Mouse (Mus musculus): ENCODE measurements at regions not wholly inside any gene's neighbourhood (a gene's known extent, or its start where the extent isn't known, plus 50 kb on each side); places are given as distances from the start of the nearest gene placed in this dataset.

DNA sequence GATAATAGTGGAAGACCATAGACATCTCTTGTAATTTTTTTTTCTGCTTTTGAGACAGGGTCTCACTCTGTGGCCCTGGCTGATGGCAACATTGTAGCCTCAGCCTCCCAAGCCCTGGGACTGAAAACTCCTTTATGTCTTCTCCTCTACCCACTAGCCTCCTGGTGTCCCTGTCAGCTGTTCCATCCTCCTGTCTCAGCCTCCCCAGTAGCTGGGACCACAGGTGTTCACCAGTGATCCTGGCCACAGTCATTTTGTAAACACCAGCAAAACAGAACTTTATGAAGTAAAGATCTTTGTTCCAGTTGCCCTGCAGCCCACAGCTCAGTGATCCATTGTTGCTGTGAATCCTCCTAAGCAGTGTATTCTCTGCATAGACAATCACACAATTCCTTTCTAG lies 129.9 kb upstream of the Eya4 start:
- Histone ChIP-seq H3K4me3 (ENCODE audit: low read depth, low read length) (no peak overlapping the region), H3K27ac (ENCODE audit: low read depth) (no peak overlapping the region), H3K4me2 (ENCODE audit: low read depth, low read length) (no peak overlapping the region), H3K4me1 (ENCODE audit: control insufficient read depth, insufficient read depth) (no peaks in the 10 kb centered on the region), H3K9me3 (replicated peaks; ENCODE audit: control insufficient read depth, low read length) (no peaks in the 10 kb centered on the region), H3K36me3 (replicated peaks; ENCODE audit: control insufficient read depth, insufficient read depth, low read length) (no peaks in the 10 kb centered on the region), H3K27me3 (ENCODE audit: control insufficient read depth, insufficient read depth, low read length) (no peaks in the 10 kb centered on the region), H3K9ac (replicated peaks; ENCODE audit: low read depth, low read length) (no peak overlapping the region)
- TF ChIP-seq CTCF (IDR thresholded peaks at IDR 0.05; ENCODE audit: low read depth) (no peak), EP300 (IDR thresholded peaks at IDR 0.05; ENCODE audit: low read depth) (no peak)
- no peak for ATAC-seq (ENCODE audit: insufficient read depth, low read depth)
- no peak for DNase-seq (ENCODE audit: low spot score)

DNA sequence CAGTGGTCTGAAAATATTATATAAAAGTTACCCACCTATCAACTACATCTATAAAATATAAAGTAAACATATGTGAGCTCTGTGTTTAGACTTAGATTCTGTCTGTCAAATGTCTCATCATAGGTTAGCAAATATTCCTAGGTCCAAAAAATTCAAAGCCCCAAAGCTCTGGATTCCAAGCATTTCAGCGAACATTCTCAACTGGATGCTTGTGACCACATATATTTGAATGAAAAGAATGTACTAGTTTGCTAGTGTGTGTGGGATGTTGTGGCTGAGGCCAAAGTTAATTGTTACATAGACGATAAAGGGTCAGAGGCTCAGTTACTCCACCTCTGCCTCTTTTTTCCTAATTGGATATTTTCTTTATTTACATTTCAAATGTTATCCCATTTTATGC lies 128.3 kb upstream of the Eya4 start:
- Histone ChIP-seq H3K27me3 (ENCODE audit: control insufficient read depth, insufficient read depth, low read length) (no peaks in the 10 kb centered on the region), H3K9ac (replicated peaks; ENCODE audit: low read depth, low read length) (no peak overlapping the region), H3K27ac (ENCODE audit: low read depth) (no peak overlapping the region), H3K4me2 (ENCODE audit: low read depth, low read length) (no peak overlapping the region), H3K36me3 (replicated peaks; ENCODE audit: control insufficient read depth, insufficient read depth, low read length) (no peaks in the 10 kb centered on the region), H3K4me3 (ENCODE audit: low read depth, low read length) (no peak overlapping the region), H3K4me1 (ENCODE audit: control insufficient read depth, insufficient read depth) (no peaks in the 10 kb centered on the region), H3K9me3 (replicated peaks; ENCODE audit: control insufficient read depth, low read length) (no peaks in the 10 kb centered on the region)
- TF ChIP-seq CTCF (IDR thresholded peaks at IDR 0.05; ENCODE audit: low read depth) (no peak), EP300 (IDR thresholded peaks at IDR 0.05; ENCODE audit: low read depth) (no peak)
- ATAC-seq (ENCODE audit: insufficient read depth, low read depth) (no peak), DNase-seq (ENCODE audit: low spot score) (no peak)
- 70% methylated on average over 2 of the region's 2 CpGs for WGBS

DNA sequence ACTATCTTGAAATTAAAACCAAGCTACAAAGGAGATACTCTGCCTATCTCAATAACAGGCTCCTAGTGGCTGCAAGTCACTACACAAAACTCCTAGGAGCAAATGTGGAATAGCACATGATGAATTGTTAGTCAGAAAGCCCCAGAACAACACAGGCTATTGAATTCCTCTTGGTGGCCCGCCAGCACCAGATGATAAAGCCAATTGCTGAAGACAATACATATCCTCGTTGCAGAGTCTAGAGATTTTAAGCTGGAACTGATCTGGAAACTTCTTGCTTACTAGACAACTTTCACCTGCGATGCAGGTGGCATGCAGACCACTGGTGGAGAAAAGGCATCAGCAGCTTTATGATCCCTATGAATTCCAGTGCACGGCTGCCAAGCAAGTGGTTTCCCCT lies 126.5 kb upstream of the Eya4 start:
- H3K4me1 ChIP-seq (ENCODE audit: control insufficient read depth, insufficient read depth) = no peaks in the 10 kb centered on the region
- no peaks in the 10 kb centered on the region for H3K36me3 ChIP-seq (replicated peaks; ENCODE audit: control insufficient read depth, insufficient read depth, low read length)
- H3K4me2 ChIP-seq (ENCODE audit: low read depth, low read length) = no peak overlapping the region
- no peak for ATAC-seq (ENCODE audit: insufficient read depth, low read depth)
- H3K9me3 ChIP-seq (replicated peaks; ENCODE audit: control insufficient read depth, low read length) = no peaks in the 10 kb centered on the region
- no peak overlapping the region for H3K27ac ChIP-seq (ENCODE audit: low read depth)
- no peak for DNase-seq (ENCODE audit: low spot score)
- no peak overlapping the region for H3K9ac ChIP-seq (replicated peaks; ENCODE audit: low read depth, low read length)
- TF ChIP-seq EP300 (IDR thresholded peaks at IDR 0.05; ENCODE audit: low read depth) (no peak), CTCF (IDR thresholded peaks at IDR 0.05; ENCODE audit: low read depth) (no peak)
- no peak overlapping the region for H3K4me3 ChIP-seq (ENCODE audit: low read depth, low read length)
- 64% methylated on average over 4 of the region's 4 CpGs for WGBS
- no peaks in the 10 kb centered on the region for H3K27me3 ChIP-seq (ENCODE audit: control insufficient read depth, insufficient read depth, low read length)

DNA sequence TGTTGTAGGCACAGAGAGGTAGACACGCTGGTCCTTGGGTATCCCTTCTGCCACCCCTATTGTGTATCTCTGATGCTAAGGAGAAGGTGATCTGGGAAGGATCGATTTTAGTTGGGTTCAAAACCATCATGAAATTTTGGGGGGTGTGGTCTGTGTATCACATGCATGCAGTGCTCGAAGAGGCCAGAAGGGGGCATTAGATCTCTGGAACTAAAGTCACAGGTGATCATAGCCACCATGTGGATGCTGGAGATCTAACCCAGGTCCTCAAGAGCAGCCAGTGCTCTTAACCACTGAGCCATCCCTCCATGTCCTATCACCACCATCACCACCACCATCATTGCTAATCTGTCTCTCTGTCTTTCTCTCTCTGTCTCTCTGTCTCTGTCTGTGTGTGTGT lies 100.4 kb upstream of the Eya4 start:
- no peak for DNase-seq (ENCODE audit: low spot score)
- Histone ChIP-seq H3K4me1 (ENCODE audit: control insufficient read depth, insufficient read depth) (no peaks in the 10 kb centered on the region), H3K9ac (replicated peaks; ENCODE audit: low read depth, low read length) (no peak overlapping the region), H3K9me3 (replicated peaks; ENCODE audit: control insufficient read depth, low read length) (no peaks in the 10 kb centered on the region), H3K4me3 (ENCODE audit: low read depth, low read length) (no peak overlapping the region), H3K4me2 (ENCODE audit: low read depth, low read length) (no peak overlapping the region), H3K36me3 (replicated peaks; ENCODE audit: control insufficient read depth, insufficient read depth, low read length) (no peaks in the 10 kb centered on the region), H3K27me3 (ENCODE audit: control insufficient read depth, insufficient read depth, low read length) (no peaks in the 10 kb centered on the region), H3K27ac (ENCODE audit: low read depth) (no peak overlapping the region)
- 70% methylated on average over 3 of the region's 3 CpGs for WGBS
- TF ChIP-seq CTCF (IDR thresholded peaks at IDR 0.05; ENCODE audit: low read depth) = no peak
- no peak for TF ChIP-seq EP300 (IDR thresholded peaks at IDR 0.05; ENCODE audit: low read depth)
- ATAC-seq (ENCODE audit: insufficient read depth, low read depth) = no peak

DNA sequence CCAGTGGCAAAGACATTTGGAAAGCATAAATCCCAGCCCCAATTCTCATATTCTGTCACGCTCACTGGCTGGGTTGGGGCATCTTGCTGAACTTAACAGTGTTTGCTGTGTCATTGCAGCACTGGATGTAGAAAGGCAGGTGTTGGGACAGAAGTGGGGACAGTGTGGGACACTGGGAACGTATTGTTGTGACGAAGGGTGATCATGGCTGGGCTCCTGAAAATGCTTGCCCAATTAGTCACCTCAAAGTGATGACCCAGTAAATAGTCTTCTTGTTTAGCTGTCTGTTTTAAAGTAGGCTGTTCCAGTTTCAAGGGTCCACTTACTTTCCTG lies 100.0 kb upstream of the Eya4 start:
- no peak for DNase-seq (ENCODE audit: low spot score)
- WGBS = 90% methylated on average over 3 of the region's 3 CpGs

DNA sequence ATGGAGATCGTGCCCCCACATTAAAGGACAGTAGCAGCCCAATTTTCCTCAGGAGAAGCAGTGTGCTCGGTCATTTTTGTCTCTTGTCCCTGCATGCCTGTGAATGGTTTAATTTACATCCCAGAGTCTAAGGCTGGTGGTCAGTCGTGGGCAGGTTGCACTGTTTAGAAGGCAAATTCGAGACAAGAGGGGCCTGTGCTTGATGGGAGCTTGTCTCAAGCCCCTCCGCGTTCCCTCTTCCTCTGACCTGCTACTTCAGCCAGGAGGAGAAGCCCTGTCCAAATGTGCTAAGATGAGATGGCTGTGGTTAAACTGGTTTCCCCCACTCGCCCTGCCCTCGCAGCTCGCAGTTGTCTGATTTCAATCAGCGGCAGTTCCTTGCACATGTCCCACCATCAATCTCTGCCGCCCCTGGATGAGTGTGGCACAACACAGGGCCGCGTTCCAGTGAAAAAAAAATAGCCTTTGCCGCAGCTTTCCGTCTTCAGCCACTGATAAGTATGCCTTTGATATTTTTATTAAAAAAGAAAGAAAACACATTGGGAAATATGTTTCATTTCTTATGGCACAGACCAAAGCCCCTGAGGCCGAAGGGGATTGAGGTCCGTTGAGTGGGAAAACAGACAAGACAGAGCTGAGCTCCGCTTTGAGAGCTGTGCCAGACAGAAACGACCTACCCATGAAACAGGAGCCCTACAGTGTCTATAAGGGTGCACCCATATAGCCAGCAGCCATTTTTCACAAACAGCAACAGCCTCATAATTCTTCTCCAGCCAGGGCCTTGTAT lies 99.5 kb upstream of the Eya4 start:
- no peak for TF ChIP-seq EP300 (IDR thresholded peaks at IDR 0.05; ENCODE audit: low read depth)
- TF ChIP-seq CTCF (IDR thresholded peaks at IDR 0.05; ENCODE audit: low read depth) = no peak
- Histone ChIP-seq H3K9me3 (replicated peaks; ENCODE audit: control insufficient read depth, low read length) (no peaks in the 10 kb centered on the region), H3K4me3 (ENCODE audit: low read depth, low read length) (no peak overlapping the region), H3K36me3 (replicated peaks; ENCODE audit: control insufficient read depth, insufficient read depth, low read length) (no peaks in the 10 kb centered on the region), H3K9ac (replicated peaks; ENCODE audit: low read depth, low read length) (no peak overlapping the region), H3K27me3 (ENCODE audit: control insufficient read depth, insufficient read depth, low read length) (no peaks in the 10 kb centered on the region), H3K27ac (ENCODE audit: low read depth) (no peak overlapping the region), H3K4me1 (ENCODE audit: control insufficient read depth, insufficient read depth) (no peaks in the 10 kb centered on the region), H3K4me2 (ENCODE audit: low read depth, low read length) (no peak overlapping the region)
- ATAC-seq (ENCODE audit: insufficient read depth, low read depth) = no peak
- no peak for DNase-seq (ENCODE audit: low spot score)
- 69% methylated on average over 19 of the region's 19 CpGs for WGBS

More for the DNA sequence above, 100.0 kb upstream of the Eya4 start:
- no peak for ATAC-seq (ENCODE audit: insufficient read depth, low read depth)
- Histone ChIP-seq H3K27ac (ENCODE audit: low read depth) (no peak overlapping the region), H3K4me3 (ENCODE audit: low read depth, low read length) (no peak overlapping the region), H3K4me1 (ENCODE audit: control insufficient read depth, insufficient read depth) (no peaks in the 10 kb centered on the region), H3K9ac (replicated peaks; ENCODE audit: low read depth, low read length) (no peak overlapping the region), H3K36me3 (replicated peaks; ENCODE audit: control insufficient read depth, insufficient read depth, low read length) (no peaks in the 10 kb centered on the region), H3K9me3 (replicated peaks; ENCODE audit: control insufficient read depth, low read length) (no peaks in the 10 kb centered on the region), H3K27me3 (ENCODE audit: control insufficient read depth, insufficient read depth, low read length) (no peaks in the 10 kb centered on the region), H3K4me2 (ENCODE audit: low read depth, low read length) (no peak overlapping the region)
- no peak for TF ChIP-seq EP300 (IDR thresholded peaks at IDR 0.05; ENCODE audit: low read depth)
- TF ChIP-seq CTCF (IDR thresholded peaks at IDR 0.05; ENCODE audit: low read depth) = no peak
